Mouse (Mus musculus) spleen, adult 2 months (tissue): ENCODE measurements at regions not wholly inside any gene's neighbourhood (a gene's known extent, or its start where the extent isn't known, plus 50 kb on each side); places are given as distances from the start of the nearest gene placed in this dataset.

ENCODE experiments used
- CTCF ChIP-seq: fragments of 200-500 bp; IDR thresholded peaks from 2 replicates; pipeline ENCODE4 v1.5.1; 2011; ENCODE audit warnings: mild to moderate bottlenecking, inconsistent platforms; ENCODE audit not compliant: insufficient read depth, insufficient read length, insufficient replicate concordance; ENCODE audit errors: extremely low read depth
- POLR2A ChIP-seq: fragments of 200-500 bp; IDR thresholded peaks from 2 replicates; pipeline ENCODE4 v1.6.1; 2011; ENCODE audit warnings: low read depth, low read length, inconsistent platforms

GRCm38 (mm10) chr12:107156791-107157428 is 331.5 kb upstream of the 3110018I06Rik start:
- no peak for TF ChIP-seq POLR2A
- no peak for TF ChIP-seq CTCF
